Mouse (Mus musculus): Measurements from ENCODE around the gene 1700057G04Rik.

1700057G04Rik gene

GRCm38 (mm10) chr9:92309077-92309476 is at the start of gene 1700057G04Rik:
Gene 1700057G04Rik, plus strand, starts transcription at chr9:92309377.
- in situ Hi-C loops (cut with MboI, MseI): no loop called here

- in situ Hi-C loops (cut with MboI, MseI): no loop called here
Measured at GRCm38 (mm10) chr9:92260481-92261159, 48.6 kb upstream of the 1700057G04Rik start.

GRCm38 (mm10) chr9:92265719-92266118 is 43.5 kb upstream of the 1700057G04Rik start:
- in situ Hi-C loops (cut with MboI, MseI): no loop called here

DNA sequence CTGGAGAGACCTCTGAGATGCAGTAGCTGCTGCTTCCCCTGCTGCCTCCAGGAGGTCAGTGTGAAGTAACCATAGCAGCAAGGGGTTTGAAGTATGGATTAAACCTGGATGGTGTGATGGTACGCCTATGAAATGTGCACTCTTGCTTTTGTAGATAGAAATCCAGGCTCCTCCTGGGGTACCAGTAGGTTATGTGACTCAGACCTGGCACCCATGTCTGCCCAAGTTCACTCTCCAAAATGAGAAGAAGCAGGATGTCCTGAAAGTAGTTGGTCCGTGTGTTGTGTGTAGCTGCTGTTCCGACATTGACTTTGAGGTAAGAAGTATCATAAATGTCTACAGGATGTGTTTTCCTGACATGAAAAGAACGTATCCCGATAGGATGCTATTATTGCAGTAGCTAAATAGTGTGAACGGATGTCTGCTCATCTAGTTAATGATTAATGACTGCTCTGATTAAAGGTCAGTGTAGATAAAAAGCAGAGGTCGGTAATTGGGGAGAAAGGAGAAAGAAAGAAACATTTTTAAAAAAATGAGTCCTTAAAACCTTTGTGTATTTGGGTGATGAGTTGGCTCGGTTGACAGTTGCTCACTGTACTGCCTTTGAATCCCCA is 42.5 kb upstream of the 1700057G04Rik start:
- in situ Hi-C loops (cut with MboI, MseI): no loop called here

DNA sequence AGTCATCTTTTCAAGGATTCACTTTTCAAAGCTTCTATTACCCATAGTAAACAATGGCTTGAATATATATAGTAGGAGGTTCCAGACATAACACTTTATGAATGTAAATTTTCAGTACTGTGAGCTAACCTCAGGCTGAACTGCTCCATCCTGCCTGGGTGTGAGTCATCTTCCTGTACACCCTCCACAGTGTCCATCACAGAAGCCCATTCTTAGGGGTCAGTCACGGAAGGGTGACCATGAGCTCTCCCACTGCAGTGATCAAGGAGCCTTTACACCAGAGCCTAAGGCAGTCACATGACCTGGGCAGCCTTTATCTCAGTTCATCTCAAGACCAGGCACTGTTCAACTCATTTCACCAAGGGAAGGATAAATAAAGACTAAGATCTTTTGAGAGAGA is 41.4 kb upstream of the 1700057G04Rik start:
- in situ Hi-C loops (cut with MboI, MseI): no loop called here

GRCm38 (mm10) chr9:92269829-92270404 is 39.3 kb upstream of the 1700057G04Rik start:
- in situ Hi-C loops (cut with MboI, MseI): no loop called here

DNA sequence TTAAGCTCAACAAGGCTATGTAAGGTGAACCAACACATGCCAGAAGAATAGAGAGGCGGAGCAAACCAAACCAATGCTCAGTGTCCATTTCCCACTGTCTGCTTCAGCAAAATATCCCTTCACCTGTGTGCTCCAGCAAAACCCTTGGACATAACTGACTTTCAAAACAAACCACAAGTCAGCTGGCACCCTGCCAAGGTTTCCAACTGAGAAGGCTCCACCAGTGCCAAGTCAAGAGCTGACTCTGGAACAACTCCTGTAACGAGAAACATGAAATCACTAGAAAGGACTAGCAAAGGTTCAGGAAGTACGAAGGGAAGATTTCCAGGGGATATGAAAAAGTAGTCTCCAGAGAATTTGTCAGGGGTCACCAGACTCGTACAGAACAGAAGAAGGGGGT is 38.2 kb upstream of the 1700057G04Rik start:
- in situ Hi-C loops (cut with MboI, MseI): no loop called here

- in situ Hi-C loops (cut with MboI, MseI): no loop called here
Measured at GRCm38 (mm10) chr9:92272650-92273049, 36.5 kb upstream of the 1700057G04Rik start.

DNA sequence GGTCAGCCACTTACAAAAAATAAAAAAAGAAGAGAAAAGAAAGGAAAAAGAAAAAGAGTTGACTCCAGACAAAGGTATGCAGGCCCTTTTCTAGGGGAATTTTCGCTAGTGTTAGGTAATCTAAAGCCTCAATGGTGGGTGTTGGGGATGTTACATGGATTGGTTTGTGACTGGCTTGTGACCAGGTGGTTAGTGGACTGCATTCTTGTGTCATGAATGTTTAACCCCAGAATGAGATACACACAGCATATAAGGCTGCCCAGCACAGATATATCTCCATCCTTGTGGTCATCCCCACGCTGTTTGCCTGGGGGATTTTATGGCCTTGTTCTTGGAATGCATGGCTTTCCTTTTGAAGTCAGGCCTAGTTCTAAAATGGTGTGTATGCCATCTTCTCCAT is 35.9 kb upstream of the 1700057G04Rik start:
- in situ Hi-C loops (cut with MboI, MseI): no loop called here

GRCm38 (mm10) chr9:92273956-92274762 is 35.0 kb upstream of the 1700057G04Rik start:
- in situ Hi-C loops (cut with MboI, MseI): no loop called here

DNA sequence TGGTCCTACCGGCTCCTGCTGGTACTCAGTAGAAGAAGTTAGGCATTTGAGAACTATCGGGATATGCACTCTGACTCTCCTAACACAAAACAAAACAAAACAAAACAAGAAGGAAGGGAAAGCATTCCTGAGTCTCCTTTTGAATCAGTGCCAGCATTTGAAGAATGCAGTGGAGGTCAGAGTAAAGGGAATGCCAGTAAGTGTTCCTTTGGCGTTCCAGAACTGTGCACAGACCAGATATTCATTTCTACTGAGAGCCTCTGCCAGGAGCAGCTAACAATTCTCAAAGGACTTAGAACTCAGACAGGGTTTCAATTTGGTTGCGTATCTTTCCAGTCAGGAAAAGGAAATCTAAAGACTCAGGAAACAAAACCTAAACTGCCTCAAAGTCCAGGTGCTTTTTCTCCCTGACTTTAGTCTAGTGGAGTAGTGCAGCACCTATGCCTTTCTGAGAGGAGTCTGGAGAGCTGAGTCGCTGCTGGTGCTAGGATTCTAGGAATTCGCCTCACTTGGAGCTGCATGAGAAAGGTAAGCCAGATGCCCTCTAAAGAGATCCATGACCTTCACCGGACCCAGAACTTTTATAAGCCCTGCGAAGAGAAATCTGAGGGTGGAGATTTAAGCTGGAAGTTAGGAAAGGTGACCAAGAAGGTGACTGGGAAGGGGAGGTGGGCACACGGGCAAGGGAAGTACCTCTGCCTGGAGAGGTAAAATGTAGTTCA is 33.5 kb upstream of the 1700057G04Rik start, which contains the start of gene Plscr2:
Gene Plscr2 (plus strand): TSS at position 117 of the 722 bp plus-strand sequence.
- in situ Hi-C loops (cut with MboI, MseI): no loop called here

GRCm38 (mm10) chr9:92276360-92276759 is 32.8 kb upstream of the 1700057G04Rik start:
- in situ Hi-C loops (cut with MboI, MseI): no loop called here

- in situ Hi-C loops (cut with MboI, MseI): loop anchor here (10.0 kb wide), 1 partner anchor 185 kb away; no protein-coding TSS in a partner anchor
Measured at GRCm38 (mm10) chr9:92280048-92280447, 29.1 kb upstream of the 1700057G04Rik start.

DNA sequence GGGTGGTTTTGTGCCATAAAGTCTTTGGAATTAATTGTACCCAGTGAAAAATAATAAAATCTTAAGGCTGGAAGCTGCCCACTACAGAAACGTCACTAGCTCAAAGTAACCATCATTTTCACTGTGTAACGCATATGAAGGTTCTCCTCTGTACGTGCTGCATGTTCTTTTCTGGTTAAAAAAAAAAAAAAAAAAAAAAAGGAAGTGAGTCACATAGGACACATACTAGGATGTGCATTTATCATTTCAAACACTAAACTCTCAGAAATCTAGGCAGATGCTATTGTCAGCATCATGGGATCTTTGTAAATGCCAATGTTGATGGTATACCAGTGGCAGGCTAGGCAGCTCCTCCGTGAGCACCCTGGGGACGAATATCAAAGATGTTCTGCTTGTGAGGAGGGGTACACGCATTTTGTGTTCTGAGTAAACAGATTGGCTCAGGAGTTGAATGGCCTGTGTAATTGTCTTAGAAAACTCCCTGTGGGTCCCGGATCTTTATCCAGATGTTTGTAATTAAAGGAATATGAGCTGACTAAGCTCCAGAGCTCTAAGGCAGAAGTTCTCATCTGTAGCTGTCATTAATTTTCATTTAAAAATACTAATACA is 26.5 kb upstream of the 1700057G04Rik start:
- in situ Hi-C loops (cut with MboI, MseI): loop anchor here (10.0 kb wide), 1 partner anchor 182 kb away; no protein-coding TSS in a partner anchor

DNA sequence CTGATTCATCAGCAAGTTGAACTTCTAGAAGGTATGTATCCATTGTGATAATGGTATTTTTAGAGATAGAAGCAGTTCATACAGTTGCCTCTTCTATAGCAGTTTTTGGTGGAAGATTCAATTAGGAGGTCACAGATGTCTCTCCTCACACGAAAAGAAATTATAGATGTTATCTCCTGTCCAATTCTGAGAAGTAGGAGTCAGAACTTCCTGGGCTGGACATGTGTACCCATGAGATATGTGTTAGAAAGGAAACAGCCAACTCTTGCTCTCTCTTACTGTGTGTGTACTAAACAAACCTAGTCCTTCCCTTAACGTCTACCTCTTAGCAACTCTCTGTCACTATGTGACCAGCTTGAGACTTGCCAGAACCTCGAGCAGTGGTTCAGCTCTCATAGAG is 19.5 kb upstream of the 1700057G04Rik start:
- in situ Hi-C loops (cut with MboI, MseI): loop anchor here (10.0 kb wide), 1 partner anchor 175 kb away; no protein-coding TSS in a partner anchor

DNA sequence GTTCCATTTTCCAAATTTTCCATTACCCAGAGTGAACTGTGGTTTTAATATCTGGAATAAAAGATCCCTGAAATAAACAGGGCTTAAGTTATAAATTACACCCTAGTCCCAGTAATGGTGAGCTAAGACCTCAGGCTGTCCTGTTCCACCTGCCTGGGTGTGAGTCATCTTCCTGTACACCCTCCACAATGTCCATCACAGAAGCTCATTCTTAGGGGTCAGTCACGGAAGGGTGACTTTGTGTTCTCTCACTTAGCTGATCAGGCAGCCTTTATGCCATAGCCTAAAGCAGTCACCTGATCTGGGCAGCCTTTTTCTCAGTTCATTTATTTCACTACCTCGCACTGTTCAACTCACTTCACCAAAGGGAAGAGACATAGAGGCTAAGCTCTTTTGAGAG is 17.0 kb upstream of the 1700057G04Rik start:
- in situ Hi-C loops (cut with MboI, MseI): no loop called here

DNA sequence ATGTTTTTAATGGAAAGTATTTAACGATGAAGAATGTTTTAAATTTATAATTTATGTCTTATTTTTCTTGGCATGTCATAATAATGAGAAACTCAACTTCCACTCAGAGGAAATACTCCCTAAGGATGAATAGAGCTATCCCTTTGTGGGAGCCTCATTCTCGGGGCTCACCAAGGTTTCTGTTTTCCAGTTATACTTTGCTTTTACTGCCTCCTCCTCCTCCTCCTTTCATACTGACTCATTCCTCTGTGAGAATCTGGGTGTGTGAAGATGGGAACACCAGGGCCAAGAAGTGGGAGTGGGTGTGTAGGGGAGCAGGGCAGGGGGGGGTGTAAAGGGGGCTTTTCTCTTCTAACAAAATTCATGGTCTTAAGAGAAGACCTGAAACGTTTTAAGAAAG is 16.3 kb upstream of the 1700057G04Rik start:
- in situ Hi-C loops (cut with MboI, MseI): no loop called here

DNA sequence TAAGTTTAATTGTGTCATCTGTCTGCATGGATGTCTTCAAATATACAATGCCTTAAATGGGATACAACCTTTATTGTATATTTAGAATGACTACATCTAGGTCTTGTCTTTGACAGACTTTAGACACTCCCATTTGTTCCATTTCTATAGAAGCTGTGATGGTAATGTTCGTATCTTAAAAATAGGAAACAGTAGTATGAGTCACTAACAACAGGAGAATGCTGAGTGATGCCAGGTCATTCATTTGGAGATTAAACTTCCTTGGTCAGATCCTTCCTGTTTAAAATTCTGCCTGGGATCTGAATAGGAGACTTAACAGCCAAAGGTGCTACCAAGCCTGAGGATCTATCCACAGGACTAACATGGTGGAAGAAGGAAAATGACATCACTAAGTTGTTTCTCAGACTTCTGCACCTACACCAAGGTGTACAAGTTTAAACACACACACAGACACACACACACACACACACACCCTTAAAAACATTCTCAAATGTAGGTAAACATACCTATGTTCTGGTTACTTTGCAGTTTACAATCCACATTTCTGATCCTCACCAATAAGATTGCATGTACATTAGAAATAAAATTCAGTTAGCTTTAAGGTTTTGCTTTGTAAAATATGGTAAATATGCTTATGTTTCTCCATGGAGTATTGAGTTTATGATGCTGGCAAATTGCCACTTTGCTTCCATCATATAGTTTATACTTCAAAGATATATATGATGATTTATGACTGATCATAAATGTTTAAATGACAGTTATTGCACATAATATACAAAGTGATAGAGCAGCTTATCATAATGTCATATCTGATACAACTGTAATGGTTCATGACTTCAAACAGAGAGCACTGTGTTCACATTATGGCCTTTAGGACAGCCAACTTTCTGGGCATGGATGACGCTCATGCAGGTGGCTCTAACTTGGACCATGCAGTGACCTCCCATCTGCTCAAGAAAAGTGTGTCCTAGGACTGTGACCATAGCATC is 15.3 kb upstream of the 1700057G04Rik start:
- in situ Hi-C loops (cut with MboI, MseI): no loop called here

GRCm38 (mm10) chr9:92298288-92298687 is 10.9 kb upstream of the 1700057G04Rik start:
- in situ Hi-C loops (cut with MboI, MseI): no loop called here

DNA sequence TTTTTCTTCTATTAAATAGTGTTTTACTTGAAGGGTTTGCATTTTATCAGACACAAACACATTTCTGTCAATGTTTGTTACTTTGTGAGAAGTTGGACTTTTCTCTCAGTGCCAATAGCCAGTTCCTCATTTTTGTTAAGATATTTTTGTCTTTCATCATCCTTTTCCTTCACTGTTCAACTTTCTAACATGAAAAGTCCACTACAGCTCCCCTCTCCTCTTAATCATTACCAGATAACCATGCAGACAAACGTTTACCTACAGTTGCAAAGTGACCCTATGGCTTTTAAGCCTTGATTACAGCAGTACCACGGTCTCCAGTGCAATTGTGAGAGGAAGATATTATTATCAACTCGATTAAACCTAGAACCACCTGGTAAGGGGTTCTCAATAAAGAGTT is 8.0 kb upstream of the 1700057G04Rik start:
- in situ Hi-C loops (cut with MboI, MseI): no loop called here
